Mouse (Mus musculus) frontal cortex, adult 2 months (tissue): ENCODE data around the gene Hist2h2ab. TPM values are rescaled to one million over a fixed set of nuclear protein-coding genes. Genes with fewer than 3 reads are reported as not detected.
A peak's percentile ranks its signal among the peaks of the same experiment; 100 is the strongest.

Experiments
- DNase-seq, 2 experiments: peaks; one replicate each; pipeline ENCODE4 v3.0.0; 2022; ENCODE audit warnings: low spot score in 1 of 2; ENCODE audit errors: extremely low spot score in 1 of 2
- polyA plus RNA-seq: library from polyadenylated mRNA; depleted of rRNA; stranded (reverse); fragments of >200 nt; gene quantifications from 2 replicates; pipeline ENCODE4 v1.2.3, GENCODE M21; 2012; rRNA removed

Gene Hist2h2ab
- polyA plus RNA-seq, 1 experiment: 2.0 TPM

GRCm38 (mm10) chr3:96255926-96256593 lies 36.4 kb downstream of the Hist2h2ab start:
- no peak for DNase-seq

GRCm38 (mm10) chr3:96257190-96257589 lies 37.5 kb downstream of the Hist2h2ab start:
- no peak for DNase-seq

- DNase-seq: no peak
These were observed 40.6 kb downstream of the Hist2h2ab start for GRCm38 (mm10) chr3:96260220-96260619.

GRCm38 (mm10) chr3:96261623-96262022 lies 42.0 kb downstream of the Hist2h2ab start:
- DNase-seq: no peak

GRCm38 (mm10) chr3:96262216-96262875 lies 42.7 kb downstream of the Hist2h2ab start:
- peak; percentile 84 to 89 for DNase-seq

GRCm38 (mm10) chr3:96262979-96263550 lies 43.4 kb downstream of the Hist2h2ab start, which contains the start of gene Hist2h4:
Hist2h4 (minus strand) TSS chr3:96263311.
- DNase-seq: peak; percentile 97 to 100

GRCm38 (mm10) chr3:96263558-96264403 lies 44.1 kb downstream of the Hist2h2ab start:
- peak in 1 of 2 experiments; percentile 36 for DNase-seq

- no peak for DNase-seq
These were observed 44.8 kb downstream of the Hist2h2ab start for GRCm38 (mm10) chr3:96264404-96264949.

- DNase-seq: no peak
These were observed 46.6 kb downstream of the Hist2h2ab start for GRCm38 (mm10) chr3:96266132-96266710.

- no peak for DNase-seq
These were observed 47.9 kb downstream of the Hist2h2ab start for GRCm38 (mm10) chr3:96267541-96267940.

GRCm38 (mm10) chr3:96268051-96268775 lies 48.5 kb downstream of the Hist2h2ab start, which contains the start of gene Hist2h3b:
Hist2h3b (plus strand) TSS chr3:96268654.
- DNase-seq: peak; percentile 78 to 90

GRCm38 (mm10) chr3:96268776-96269378 lies 49.2 kb downstream of the Hist2h2ab start:
- DNase-seq: peak in 1 of 2 experiments; percentile 45

Other genes with a start within 250 kb of the Hist2h2ab start
- gene Plekho1, start 223.9 kb upstream of the Hist2h2ab start, polyA plus RNA-seq: 131 and 156 TPM in 2 replicates
- gene Vps45, start 161.4 kb upstream of the Hist2h2ab start, polyA plus RNA-seq: 32.7 and 33.0 TPM in 2 replicates
- gene Otud7b, start 115.3 kb upstream of the Hist2h2ab start, polyA plus RNA-seq: 16.2 and 17.6 TPM in 2 replicates
- 21.3 and 25.7 TPM in 2 replicates for gene Mtmr11, start 57.9 kb upstream of the Hist2h2ab start, polyA plus RNA-seq
- 56.5 and 61.5 TPM in 2 replicates for gene Sf3b4, start 47.5 kb upstream of the Hist2h2ab start, polyA plus RNA-seq
- gene Sv2a, start 38.7 kb upstream of the Hist2h2ab start, polyA plus RNA-seq: 309 and 315 TPM in 2 replicates
- gene Bola1, start 156 bp upstream of the Hist2h2ab start, polyA plus RNA-seq: 34.8 and 36.6 TPM in 2 replicates
- gene Hist2h2ac, start 1.0 kb downstream of the Hist2h2ab start, polyA plus RNA-seq: 0.80 and 1.9 TPM in 2 replicates
- gene Hist2h2be, start 1.3 kb downstream of the Hist2h2ab start, polyA plus RNA-seq: 10.5 and 12.2 TPM in 2 replicates
- gene Hist2h3c2, start 19.3 kb downstream of the Hist2h2ab start, polyA plus RNA-seq: 14.1 and 17.1 TPM in 2 replicates
- gene Hist2h2aa2, start 20.4 kb downstream of the Hist2h2ab start, polyA plus RNA-seq: 6.9 TPM in 1 of 2 replicates, not detected in the other
- 146 and 222 TPM in 2 replicates for gene Hist2h2aa1, start 25.6 kb downstream of the Hist2h2ab start, polyA plus RNA-seq
- gene Hist2h3c1, start 26.8 kb downstream of the Hist2h2ab start, polyA plus RNA-seq: not detected in 2 replicates
- gene Hist2h4, start 43.4 kb downstream of the Hist2h2ab start, polyA plus RNA-seq: 3.3 and 3.9 TPM in 2 replicates
- gene Hist2h3b, start 48.8 kb downstream of the Hist2h2ab start, polyA plus RNA-seq: 7.3 and 8.1 TPM in 2 replicates
- 1.3 and 2.0 TPM in 2 replicates for gene Hist2h2bb, start 49.9 kb downstream of the Hist2h2ab start, polyA plus RNA-seq
- gene Fcgr1, start 74.1 kb downstream of the Hist2h2ab start, polyA plus RNA-seq: 3.0 and 4.8 TPM in 2 replicates
- gene BC107364, start 232.4 kb downstream of the Hist2h2ab start, polyA plus RNA-seq: not detected in 2 replicates